Mouse (Mus musculus): ENCODE measurements around the gene Adprh. TPM values are rescaled to one million over a fixed set of nuclear protein-coding genes. Genes with fewer than 3 reads are reported as not detected.

Gene Adprh
- total and polyA plus RNA-seq, 2 experiments: 1.9 to 8.0 TPM

DNA sequence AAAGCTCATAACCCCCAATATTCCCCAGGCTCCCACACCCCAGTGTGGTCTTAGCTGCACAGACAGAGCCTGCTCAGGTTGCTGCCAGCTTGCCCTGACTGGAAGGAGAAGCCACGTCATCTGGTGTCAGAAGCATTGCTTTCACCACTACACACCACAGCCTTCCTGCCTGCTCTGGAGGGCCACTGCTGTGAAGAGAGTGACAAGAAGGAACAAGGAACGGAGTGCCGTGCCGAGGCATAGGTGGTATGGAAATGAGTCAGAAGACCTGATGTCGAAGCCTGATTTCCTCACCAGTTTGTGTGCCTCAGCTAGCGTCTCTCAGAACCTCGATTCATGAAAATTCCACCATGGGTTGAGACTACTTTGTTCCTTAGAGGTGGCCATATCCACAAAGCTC lies 48.9 kb downstream of the Adprh start:
- no peak for TF ChIP-seq CTCF (IDR thresholded peaks at IDR 0.05; ENCODE audit: low read depth, low read length)
- no peak for TF ChIP-seq POLR2A (IDR thresholded peaks at IDR 0.05; ENCODE audit: extremely low read depth, insufficient read depth, low read length)
- Histone ChIP-seq H3K9ac (ENCODE audit: low read depth, low read length) (no peak overlapping the region), H3K79me2 (ENCODE audit: control insufficient read depth, insufficient read depth, low read length) (no peaks in the 10 kb centered on the region), H3K4me3 (ENCODE audit: insufficient read depth, low read depth, low read length) (no peak overlapping the region), H3K27me3 (ENCODE audit: control insufficient read depth, insufficient read depth, low read length) (no peaks in the 10 kb centered on the region), H3K36me3 (ENCODE audit: control insufficient read depth, insufficient read depth, low read length) (peaks cover 11% of the 10 kb centered on the region), H3K27ac (replicated peaks; ENCODE audit: insufficient read depth, low read depth, low read length) (no peak overlapping the region), H3K4me1 (ENCODE audit: control insufficient read depth, insufficient read depth, low read length) (no peaks in the 10 kb centered on the region)
- WGBS: 91% methylated on average over 7 of the region's 7 CpGs
- DNase-seq (ENCODE audit: extremely low read depth, low read depth, low spot score): no peak

DNA sequence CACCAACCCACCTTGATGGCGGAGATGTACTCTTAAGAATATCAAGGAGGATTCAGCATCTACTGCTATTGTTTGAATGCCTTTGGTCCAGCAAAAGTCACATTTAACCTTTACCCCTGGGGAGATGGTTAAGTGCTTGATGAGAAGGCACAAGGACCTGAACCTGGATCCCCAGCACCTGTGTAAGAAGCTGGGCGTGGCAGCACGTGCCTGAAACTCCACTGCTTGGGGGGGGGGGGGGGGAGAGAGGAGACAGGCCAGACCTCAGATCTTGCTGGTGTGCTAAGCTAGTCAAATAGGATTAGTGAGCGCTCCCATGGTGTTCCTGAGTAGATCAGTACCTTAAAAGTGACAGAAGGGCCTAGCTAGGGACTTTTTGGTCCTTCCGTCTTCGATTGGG lies 51.0 kb downstream of the Adprh start:
- Histone ChIP-seq H3K79me2 (ENCODE audit: control insufficient read depth, insufficient read depth, low read length) (no peaks in the 10 kb centered on the region), H3K4me1 (ENCODE audit: control insufficient read depth, insufficient read depth, low read length) (no peaks in the 10 kb centered on the region), H3K9ac (ENCODE audit: low read depth, low read length) (no peak overlapping the region), H3K27me3 (ENCODE audit: control insufficient read depth, insufficient read depth, low read length) (no peaks in the 10 kb centered on the region), H3K27ac (replicated peaks; ENCODE audit: insufficient read depth, low read depth, low read length) (no peak overlapping the region), H3K4me3 (ENCODE audit: insufficient read depth, low read depth, low read length) (no peak overlapping the region), H3K36me3 (ENCODE audit: control insufficient read depth, insufficient read depth, low read length) (peaks cover 11% of the 10 kb centered on the region)
- 96% methylated on average over 6 of the region's 6 CpGs for WGBS
- DNase-seq (ENCODE audit: extremely low read depth, low read depth, low spot score): no peak
- TF ChIP-seq POLR2A (IDR thresholded peaks at IDR 0.05; ENCODE audit: extremely low read depth, insufficient read depth, low read length) (no peak), CTCF (IDR thresholded peaks at IDR 0.05; ENCODE audit: low read depth, low read length) (no peak)

DNA sequence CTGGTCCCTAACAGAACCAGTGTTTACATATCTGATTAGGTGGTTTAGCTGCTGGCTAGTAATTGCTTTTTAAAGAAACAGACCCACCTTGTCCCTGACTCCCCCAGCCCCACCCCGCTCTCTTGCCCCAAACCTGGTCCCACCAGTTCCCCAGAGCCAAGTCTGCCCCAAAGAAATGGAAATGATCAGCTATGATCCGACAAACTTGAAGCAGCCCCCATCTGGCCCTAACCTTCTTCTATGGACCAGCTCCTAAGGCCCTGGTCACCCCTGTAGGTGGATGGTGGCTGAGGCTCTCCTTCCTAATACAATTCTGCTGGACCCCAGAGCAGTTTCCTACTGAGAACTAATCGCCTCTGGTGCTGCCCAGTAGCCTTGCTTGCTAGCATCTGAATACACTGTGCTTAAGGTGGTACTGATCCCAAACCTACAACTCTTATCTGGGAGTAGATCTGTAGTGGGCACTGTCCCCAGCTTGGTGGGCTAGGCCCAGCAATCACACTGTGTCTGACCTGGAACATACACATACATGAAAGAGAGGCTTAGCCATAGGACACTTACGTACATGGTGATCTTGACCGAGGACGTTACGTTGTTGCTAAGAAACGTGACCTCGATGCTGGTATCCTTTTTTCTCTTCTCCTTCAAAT lies 52.1 kb downstream of the Adprh start:
- no peak for DNase-seq (ENCODE audit: extremely low read depth, low read depth, low spot score)
- no peaks in the 10 kb centered on the region for H3K4me1 ChIP-seq (ENCODE audit: control insufficient read depth, insufficient read depth, low read length)
- no peaks in the 10 kb centered on the region for H3K27me3 ChIP-seq (ENCODE audit: control insufficient read depth, insufficient read depth, low read length)
- no peak overlapping the region for H3K27ac ChIP-seq (replicated peaks; ENCODE audit: insufficient read depth, low read depth, low read length)
- no peaks in the 10 kb centered on the region for H3K79me2 ChIP-seq (ENCODE audit: control insufficient read depth, insufficient read depth, low read length)
- H3K9ac ChIP-seq (ENCODE audit: low read depth, low read length): no peak overlapping the region
- TF ChIP-seq POLR2A (IDR thresholded peaks at IDR 0.05; ENCODE audit: extremely low read depth, insufficient read depth, low read length): no peak
- no peak for TF ChIP-seq CTCF (IDR thresholded peaks at IDR 0.05; ENCODE audit: low read depth, low read length)
- 86% methylated on average over 9 of the region's 9 CpGs for WGBS
- H3K36me3 ChIP-seq (ENCODE audit: control insufficient read depth, insufficient read depth, low read length): peaks cover 10% of the 10 kb centered on the region
- H3K4me3 ChIP-seq (ENCODE audit: insufficient read depth, low read depth, low read length): no peak overlapping the region

DNA sequence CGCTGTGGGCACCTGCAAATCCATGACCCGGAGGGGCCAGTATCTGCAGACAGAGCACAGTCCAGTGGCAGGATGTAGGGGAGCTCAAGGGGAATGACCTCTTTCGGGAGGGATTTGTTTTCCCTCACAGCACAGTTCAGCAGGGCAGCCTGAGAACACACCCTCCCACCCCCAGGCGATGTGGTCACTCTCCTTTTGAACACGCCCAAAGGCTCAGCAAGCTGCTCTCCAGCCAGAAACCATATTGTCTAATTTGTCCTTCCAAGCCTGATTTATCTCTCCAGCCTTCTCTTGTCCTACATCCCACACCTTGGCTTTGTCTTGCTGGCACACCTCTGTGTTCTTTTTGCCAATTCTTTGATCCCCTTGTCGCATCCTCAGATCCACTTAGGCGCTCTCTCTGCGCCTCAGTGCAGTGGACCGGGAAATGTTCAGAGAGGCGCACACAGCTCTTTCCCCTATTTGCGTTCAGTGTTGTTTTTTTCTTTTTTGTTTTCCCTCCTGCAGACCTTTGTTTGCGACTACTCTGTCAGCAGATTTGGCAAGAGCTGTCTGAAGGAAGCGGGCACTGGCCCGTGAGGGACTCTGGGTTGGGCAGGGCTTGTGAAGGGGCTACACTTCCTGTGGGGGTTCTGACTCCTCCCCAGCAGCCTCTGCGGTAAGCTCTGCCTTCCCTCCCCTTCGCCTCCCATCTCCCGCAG lies 52.8 kb downstream of the Adprh start:
- Histone ChIP-seq H3K27me3 (ENCODE audit: control insufficient read depth, insufficient read depth, low read length) (no peaks in the 10 kb centered on the region), H3K9ac (ENCODE audit: low read depth, low read length) (no peak overlapping the region), H3K4me3 (ENCODE audit: insufficient read depth, low read depth, low read length) (no peak overlapping the region), H3K27ac (replicated peaks; ENCODE audit: insufficient read depth, low read depth, low read length) (no peak overlapping the region), H3K4me1 (ENCODE audit: control insufficient read depth, insufficient read depth, low read length) (no peaks in the 10 kb centered on the region), H3K79me2 (ENCODE audit: control insufficient read depth, insufficient read depth, low read length) (no peaks in the 10 kb centered on the region), H3K36me3 (ENCODE audit: control insufficient read depth, insufficient read depth, low read length) (peaks cover 9% of the 10 kb centered on the region)
- DNase-seq (ENCODE audit: extremely low read depth, low read depth, low spot score): no peak
- WGBS: 51% methylated on average over 17 of the region's 17 CpGs
- TF ChIP-seq CTCF (IDR thresholded peaks at IDR 0.05; ENCODE audit: low read depth, low read length): no peak
- no peak for TF ChIP-seq POLR2A (IDR thresholded peaks at IDR 0.05; ENCODE audit: extremely low read depth, insufficient read depth, low read length)

DNA sequence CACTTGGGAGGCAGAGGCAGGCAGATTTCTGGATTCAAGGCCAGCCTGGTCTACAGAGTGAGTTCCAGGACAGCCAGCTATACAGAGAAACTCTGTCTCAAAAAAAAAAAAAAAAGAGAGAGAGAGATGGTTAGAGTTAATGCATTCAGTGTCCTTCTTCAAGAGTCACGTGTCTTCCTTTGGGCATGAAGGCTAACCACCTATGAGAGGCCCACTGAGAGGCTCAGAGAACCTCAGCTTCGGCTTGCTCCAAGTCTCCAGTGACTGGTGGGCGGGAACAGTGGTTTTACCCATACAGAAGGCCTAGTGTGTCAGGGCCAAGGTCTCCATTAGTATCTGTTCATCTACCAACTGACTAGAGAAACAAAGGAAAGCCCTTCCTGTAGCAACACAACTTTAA lies 53.4 kb downstream of the Adprh start:
- no peak for TF ChIP-seq CTCF (IDR thresholded peaks at IDR 0.05; ENCODE audit: low read depth, low read length)
- TF ChIP-seq POLR2A (IDR thresholded peaks at IDR 0.05; ENCODE audit: extremely low read depth, insufficient read depth, low read length): no peak
- no peak overlapping the region for H3K27ac ChIP-seq (replicated peaks; ENCODE audit: insufficient read depth, low read depth, low read length)

DNA sequence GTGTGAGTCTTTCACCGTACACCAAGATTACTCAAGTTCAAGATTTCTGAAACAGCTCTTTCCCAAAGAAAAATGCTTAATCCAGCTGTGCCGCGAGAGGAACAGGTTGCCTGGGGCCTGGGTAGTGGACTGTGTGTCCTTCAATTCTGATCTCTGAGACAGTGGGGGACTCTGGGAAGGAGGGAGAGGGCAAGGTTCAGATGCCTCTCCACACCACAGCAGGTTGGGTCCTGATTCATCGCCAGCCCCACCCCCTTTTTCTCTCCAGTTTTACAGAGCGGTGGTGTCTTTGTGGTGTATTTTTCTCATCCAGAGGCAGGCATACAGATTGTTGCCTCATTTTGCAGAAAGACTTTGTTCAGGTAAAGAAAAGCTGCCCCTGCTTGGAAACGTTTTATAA lies 54.2 kb downstream of the Adprh start:
- peaks cover 3% of the 10 kb centered on the region for H3K36me3 ChIP-seq (ENCODE audit: control insufficient read depth, insufficient read depth, low read length)
- no peak for DNase-seq (ENCODE audit: extremely low read depth, low read depth, low spot score)
- H3K4me1 ChIP-seq (ENCODE audit: control insufficient read depth, insufficient read depth, low read length): no peaks in the 10 kb centered on the region
- no peak overlapping the region for H3K27ac ChIP-seq (replicated peaks; ENCODE audit: insufficient read depth, low read depth, low read length)
- no peak overlapping the region for H3K4me3 ChIP-seq (ENCODE audit: insufficient read depth, low read depth, low read length)
- no peak for TF ChIP-seq CTCF (IDR thresholded peaks at IDR 0.05; ENCODE audit: low read depth, low read length)
- no peak for TF ChIP-seq POLR2A (IDR thresholded peaks at IDR 0.05; ENCODE audit: extremely low read depth, insufficient read depth, low read length)
- no peaks in the 10 kb centered on the region for H3K27me3 ChIP-seq (ENCODE audit: control insufficient read depth, insufficient read depth, low read length)
- no peaks in the 10 kb centered on the region for H3K79me2 ChIP-seq (ENCODE audit: control insufficient read depth, insufficient read depth, low read length)
- 86% methylated on average over 6 of the region's 6 CpGs for WGBS
- no peak overlapping the region for H3K9ac ChIP-seq (ENCODE audit: low read depth, low read length)

More for the DNA sequence above, 53.4 kb downstream of the Adprh start:
- Histone ChIP-seq H3K27me3 (ENCODE audit: control insufficient read depth, insufficient read depth, low read length) (no peaks in the 10 kb centered on the region), H3K9ac (ENCODE audit: low read depth, low read length) (no peak overlapping the region), H3K4me1 (ENCODE audit: control insufficient read depth, insufficient read depth, low read length) (no peaks in the 10 kb centered on the region), H3K36me3 (ENCODE audit: control insufficient read depth, insufficient read depth, low read length) (peaks cover 3% of the 10 kb centered on the region), H3K4me3 (ENCODE audit: insufficient read depth, low read depth, low read length) (no peak overlapping the region), H3K79me2 (ENCODE audit: control insufficient read depth, insufficient read depth, low read length) (no peaks in the 10 kb centered on the region)
- WGBS: 77% methylated on average over 3 of the region's 3 CpGs
- no peak for DNase-seq (ENCODE audit: extremely low read depth, low read depth, low spot score)

Measured in liver, adult 2 months (tissue).